Mouse (Mus musculus) urinary bladder, postnatal 0 days (tissue): Measurements from ENCODE around the gene Mrc2. TPM values are rescaled to one million over a fixed set of nuclear protein-coding genes. Genes with fewer than 3 reads are reported as not detected.

Source experiments
- polyA plus RNA-seq: library from polyadenylated mRNA; unstranded; fragments of >200 nt; fragmentation: Nextera tagmentation; extraction: Ambion mirVana; gene quantifications from 2 replicates; pipeline ENCODE4 v1.2.1, GENCODE M21; 2015

Gene Mrc2
- 4.8 and 4.9 TPM in 2 replicates for polyA plus RNA-seq

GRCm38 (mm10) chr11:105292124-105293071 lies at the start of gene Mrc2:
Gene Mrc2 (plus strand): TSS chr11:105292643.

Other genes starting within 250 kb of the Mrc2 start
- gene Efcab3, start 229.1 kb upstream of the Mrc2 start, polyA plus RNA-seq: not detected in 2 replicates
- gene Mettl2, start 166.2 kb upstream of the Mrc2 start, polyA plus RNA-seq: 21.0 and 23.3 TPM in 2 replicates
- not detected in 2 replicates for gene Gm10842, start 145.8 kb upstream of the Mrc2 start, polyA plus RNA-seq
- 12.9 and 13.7 TPM in 2 replicates for gene Tlk2, start 113.8 kb upstream of the Mrc2 start, polyA plus RNA-seq
- gene March10, start 164.1 kb downstream of the Mrc2 start, polyA plus RNA-seq: not detected in 2 replicates